Mouse (Mus musculus): ENCODE measurements around the gene Olfr70. TPM values are rescaled to one million over a fixed set of nuclear protein-coding genes. Genes with fewer than 3 reads are reported as not detected.

The Olfr70 gene
- polyA plus RNA-seq, 1 experiment from 2014 or later: not detected

- Histone ChIP-seq H3K36me3 (ENCODE audit: control insufficient read depth, insufficient read depth, low read length) (no peaks in the 10 kb centered on the region), H3K4me3 (ENCODE audit: low read depth, low read length) (peak within 1 kb of the TSS; percentile 69), H3K9me3 (ENCODE audit: control insufficient read depth, low read depth, low read length) (no peaks in the 10 kb centered on the region), H3K4me1 (ENCODE audit: control insufficient read depth, insufficient read depth, low read length) (peaks cover 2% of the 10 kb centered on the region; the same call in 1 of the 2 replicates), H3K27me3 (ENCODE audit: control insufficient read depth, insufficient read depth, low read length) (no peaks in the 10 kb centered on the region), H3K27ac (ENCODE audit: low read length) (peak within 1 kb of the TSS; percentile 79), H3K9ac (replicated peaks; ENCODE audit: low read depth, low read length) (peak within 1 kb of the TSS; percentile 70), H3K4me2 (replicated peaks; ENCODE audit: low read depth, low read length) (peak within 1 kb of the TSS; percentile 75)
- WGBS: 1% methylated on average over 34 of the region's 34 CpGs
- ATAC-seq (ENCODE audit: insufficient number of reproducible peaks, insufficient read depth, low FRiP score, low read depth): peak; percentile 94
Observed at GRCm38 (mm10) chr4:43656339-43657109, 44.1 kb downstream of the Olfr70 start, which contains the start of gene Hint2. TSS of gene Hint2 (minus strand) at chr4:43656466.

DNA sequence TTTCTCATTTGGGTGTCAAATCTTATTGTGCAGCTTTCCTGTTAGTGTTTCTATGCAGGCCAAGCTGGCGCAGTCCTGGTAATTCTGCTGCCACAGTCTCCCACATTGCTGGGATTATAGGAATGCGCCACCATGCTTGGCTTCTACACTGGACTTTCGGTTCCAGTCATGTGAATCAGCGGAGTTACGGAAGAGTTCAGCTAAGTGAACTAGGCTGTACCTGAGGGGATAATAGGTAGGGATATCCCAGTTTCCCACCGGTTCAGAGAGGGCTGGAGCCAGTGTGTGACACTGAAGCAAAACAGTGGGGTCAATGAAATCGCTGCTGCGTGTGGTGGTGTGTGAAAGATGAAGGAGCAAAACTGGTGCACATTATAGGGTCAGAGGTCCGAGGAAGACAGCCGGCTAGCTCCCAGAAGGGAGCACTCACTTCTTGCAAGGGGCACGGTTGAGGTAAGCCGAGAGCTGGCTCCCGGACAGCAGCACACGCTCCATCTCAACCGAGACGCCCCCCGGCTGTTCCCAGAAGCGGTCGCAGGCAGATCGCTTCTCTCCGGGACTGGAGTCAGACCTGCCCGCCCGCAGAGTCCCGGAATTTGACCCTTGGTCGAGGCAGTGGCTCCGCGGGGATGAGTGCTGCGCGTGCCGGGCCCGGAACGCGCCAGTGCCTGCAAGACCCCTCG is 44.8 kb downstream of the Olfr70 start:
- H3K4me1 ChIP-seq (ENCODE audit: control insufficient read depth, insufficient read depth, low read length): peaks cover 2% of the 10 kb centered on the region; the same call in 1 of the 2 replicates
- no peaks in the 10 kb centered on the region for H3K27me3 ChIP-seq (ENCODE audit: control insufficient read depth, insufficient read depth, low read length)
- peak overlapping the region; percentile 79 for H3K27ac ChIP-seq (ENCODE audit: low read length)
- H3K4me3 ChIP-seq (ENCODE audit: low read depth, low read length): peak overlapping the region; percentile 69
- H3K4me2 ChIP-seq (replicated peaks; ENCODE audit: low read depth, low read length): peak overlapping the region; percentile 75
- H3K9ac ChIP-seq (replicated peaks; ENCODE audit: low read depth, low read length): peak overlapping the region; percentile 70
- no peaks in the 10 kb centered on the region for H3K9me3 ChIP-seq (ENCODE audit: control insufficient read depth, low read depth, low read length)
- no peaks in the 10 kb centered on the region for H3K36me3 ChIP-seq (ENCODE audit: control insufficient read depth, insufficient read depth, low read length)
- no peak for ATAC-seq (ENCODE audit: insufficient number of reproducible peaks, insufficient read depth, low FRiP score, low read depth)
- 5% methylated on average over 34 of the region's 34 CpGs for WGBS

DNA sequence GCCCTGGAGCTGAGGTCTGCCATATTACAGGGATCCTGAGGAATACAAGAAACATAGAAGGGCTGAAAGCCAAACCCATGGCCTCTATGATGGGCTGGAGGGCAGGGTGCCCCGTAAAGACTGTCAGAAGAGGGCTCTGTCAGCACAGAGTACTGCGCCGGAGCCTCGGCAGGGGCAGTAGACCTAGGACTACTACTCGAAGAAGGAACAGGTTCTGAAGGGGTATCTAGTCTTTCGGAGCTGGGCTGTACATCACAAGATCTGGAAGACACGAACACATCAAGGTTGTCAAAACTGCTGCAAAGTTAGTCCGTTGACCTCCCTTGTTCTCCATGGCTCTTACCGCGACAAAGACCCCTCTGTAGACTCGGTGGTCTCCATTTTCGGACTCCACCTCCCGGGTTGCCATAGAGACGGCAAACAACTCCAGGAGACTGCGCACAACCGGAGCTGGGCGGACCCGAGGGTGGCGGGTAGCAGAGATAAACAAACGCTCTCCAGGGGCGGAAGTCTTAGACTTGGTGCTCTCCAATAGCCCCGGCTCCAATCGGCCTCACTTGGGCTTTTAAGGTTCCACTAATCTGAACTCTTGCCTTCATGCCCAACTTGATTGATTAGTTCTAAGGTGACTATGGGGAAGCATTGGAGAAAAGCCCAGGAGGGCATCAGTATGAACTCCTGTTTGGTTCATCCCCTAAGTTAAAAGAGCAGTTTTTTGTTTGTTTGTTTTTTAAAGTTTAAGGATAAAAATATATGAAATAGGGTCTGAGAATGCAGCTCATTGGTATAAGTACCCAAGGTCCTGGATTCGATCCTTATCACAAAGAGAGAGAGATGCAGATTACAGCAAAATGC is 47.2 kb downstream of the Olfr70 start, which contains the start of gene Spag8:
Gene Spag8 (minus strand): TSS at position 434 of the 855 bp plus-strand sequence.
- peak within 1 kb of the TSS; percentile 39 for H3K4me2 ChIP-seq (replicated peaks; ENCODE audit: low read depth, low read length)
- H3K9ac ChIP-seq (replicated peaks; ENCODE audit: low read depth, low read length): no peak within 1 kb of the TSS
- peaks cover 9% of the 10 kb centered on the region; the same call in 1 of the 2 replicates for H3K9me3 ChIP-seq (ENCODE audit: control insufficient read depth, low read depth, low read length)
- no peaks in the 10 kb centered on the region for H3K27me3 ChIP-seq (ENCODE audit: control insufficient read depth, insufficient read depth, low read length)
- ATAC-seq (ENCODE audit: insufficient number of reproducible peaks, insufficient read depth, low FRiP score, low read depth): no peak
- H3K4me1 ChIP-seq (ENCODE audit: control insufficient read depth, insufficient read depth, low read length): peaks cover 2% of the 10 kb centered on the region; the same call in 1 of the 2 replicates
- peak within 1 kb of the TSS; percentile 24 for H3K4me3 ChIP-seq (ENCODE audit: low read depth, low read length)
- 13% methylated on average over 24 of the region's 24 CpGs for WGBS
- no peaks in the 10 kb centered on the region for H3K36me3 ChIP-seq (ENCODE audit: control insufficient read depth, insufficient read depth, low read length)
- H3K27ac ChIP-seq (ENCODE audit: low read length): no peak within 1 kb of the TSS

DNA sequence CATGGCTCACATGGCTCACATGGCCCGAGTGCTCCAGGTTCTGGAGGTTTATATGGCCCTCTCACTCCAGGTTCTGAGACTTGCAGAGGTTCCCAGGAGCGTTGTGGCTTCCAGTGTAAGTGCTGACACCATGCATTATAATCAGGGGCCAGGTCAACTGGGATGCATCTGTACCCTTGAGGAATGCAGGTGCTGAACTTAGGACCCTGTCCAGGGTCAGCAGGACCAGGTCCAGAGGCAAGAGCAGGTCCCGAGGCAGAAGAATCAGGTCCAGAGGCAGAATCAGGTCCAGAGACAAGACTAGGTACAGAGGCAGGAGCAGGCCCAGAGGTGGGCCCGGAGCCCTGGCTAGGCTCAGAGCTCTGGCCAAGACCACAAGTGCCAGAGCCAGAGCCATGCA is 47.9 kb downstream of the Olfr70 start:
- Histone ChIP-seq H3K4me3 (ENCODE audit: low read depth, low read length) (no peak overlapping the region), H3K4me1 (ENCODE audit: control insufficient read depth, insufficient read depth, low read length) (peaks cover 2% of the 10 kb centered on the region; the same call in 1 of the 2 replicates), H3K9ac (replicated peaks; ENCODE audit: low read depth, low read length) (no peak overlapping the region), H3K9me3 (ENCODE audit: control insufficient read depth, low read depth, low read length) (peaks cover 9% of the 10 kb centered on the region; the same call in 1 of the 2 replicates), H3K4me2 (replicated peaks; ENCODE audit: low read depth, low read length) (peak overlapping the region; percentile 39; the same call in 1 of the 2 replicates), H3K27ac (ENCODE audit: low read length) (no peak overlapping the region), H3K36me3 (ENCODE audit: control insufficient read depth, insufficient read depth, low read length) (no peaks in the 10 kb centered on the region), H3K27me3 (ENCODE audit: control insufficient read depth, insufficient read depth, low read length) (no peaks in the 10 kb centered on the region)
- WGBS: 92% methylated on average over 4 of the region's 4 CpGs
- no peak for ATAC-seq (ENCODE audit: insufficient number of reproducible peaks, insufficient read depth, low FRiP score, low read depth)

DNA sequence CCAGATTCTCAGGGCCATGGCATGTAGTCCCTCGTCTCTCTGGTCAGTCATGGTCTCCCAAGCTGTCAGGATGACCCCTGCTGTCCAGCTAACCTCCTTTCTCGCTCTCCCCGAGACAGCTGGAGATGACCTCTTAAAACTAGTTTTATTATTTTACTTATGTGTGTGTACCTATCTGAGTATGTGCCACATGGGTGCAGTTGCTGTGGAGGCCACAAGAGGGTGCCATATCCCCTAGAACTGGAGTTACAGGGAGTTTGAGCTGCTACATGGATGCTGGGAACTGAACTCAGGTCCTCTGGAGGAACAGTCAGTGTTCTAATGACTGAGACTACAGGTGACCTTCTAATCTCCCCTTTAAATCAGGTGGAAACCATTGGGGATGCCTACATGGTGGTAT is 50.8 kb downstream of the Olfr70 start:
- H3K4me1 ChIP-seq (ENCODE audit: control insufficient read depth, insufficient read depth, low read length): 0 out of 2 replicates have a peak, but pooled peaks cover 2% of the 10 kb centered on the region
- no peak overlapping the region for H3K27ac ChIP-seq (ENCODE audit: low read length)
- 94% methylated on average over 3 of the region's 3 CpGs for WGBS
- no peak overlapping the region for H3K4me3 ChIP-seq (ENCODE audit: low read depth, low read length)
- H3K9me3 ChIP-seq (ENCODE audit: control insufficient read depth, low read depth, low read length): peaks cover 9% of the 10 kb centered on the region; the same call in 1 of the 2 replicates
- H3K36me3 ChIP-seq (ENCODE audit: control insufficient read depth, insufficient read depth, low read length): peaks cover 4% of the 10 kb centered on the region; the same call in 1 of the 2 replicates
- no peaks in the 10 kb centered on the region for H3K27me3 ChIP-seq (ENCODE audit: control insufficient read depth, insufficient read depth, low read length)
- H3K9ac ChIP-seq (replicated peaks; ENCODE audit: low read depth, low read length): no peak overlapping the region
- no peak overlapping the region for H3K4me2 ChIP-seq (replicated peaks; ENCODE audit: low read depth, low read length)
- no peak for ATAC-seq (ENCODE audit: insufficient number of reproducible peaks, insufficient read depth, low FRiP score, low read depth)

Other genes with a start within 250 kb of the Olfr70 start
- gene Cd72, start 246.2 kb downstream of the Olfr70 start, polyA plus RNA-seq (2014; fragmentation: Nextera tagmentation; extraction: Ambion mirVana): 5.5 and 5.6 TPM in 2 replicates
- gene Sit1, start 217.1 kb downstream of the Olfr70 start, polyA plus RNA-seq (2014; fragmentation: Nextera tagmentation; extraction: Ambion mirVana): not detected in 2 replicates
- gene Ccdc107, start 207.9 kb downstream of the Olfr70 start, polyA plus RNA-seq (2014; fragmentation: Nextera tagmentation; extraction: Ambion mirVana): 130 and 132 TPM in 2 replicates
- gene Arhgef39, start 201.1 kb downstream of the Olfr70 start, polyA plus RNA-seq (2014; fragmentation: Nextera tagmentation; extraction: Ambion mirVana): 43.5 and 46.8 TPM in 2 replicates
- 2.8 and 5.8 TPM in 2 replicates for gene Car9, start 193.8 kb downstream of the Olfr70 start, polyA plus RNA-seq (2014; fragmentation: Nextera tagmentation; extraction: Ambion mirVana)
- 790 and 843 TPM in 2 replicates for gene Tpm2, start 177.0 kb downstream of the Olfr70 start, polyA plus RNA-seq (2014; fragmentation: Nextera tagmentation; extraction: Ambion mirVana)
- 56.2 and 69.8 TPM in 2 replicates for gene Creb3, start 138.5 kb downstream of the Olfr70 start, polyA plus RNA-seq (2014; fragmentation: Nextera tagmentation; extraction: Ambion mirVana)
- 83.7 and 98.5 TPM in 2 replicates for gene Tln1, start 138.1 kb downstream of the Olfr70 start, polyA plus RNA-seq (2014; fragmentation: Nextera tagmentation; extraction: Ambion mirVana)
- gene Rgp1, start 122.1 kb downstream of the Olfr70 start, polyA plus RNA-seq (2014; fragmentation: Nextera tagmentation; extraction: Ambion mirVana): 41.0 and 44.5 TPM in 2 replicates
- gene Gba2, start 121.9 kb downstream of the Olfr70 start, polyA plus RNA-seq (2014; fragmentation: Nextera tagmentation; extraction: Ambion mirVana): 13.8 and 14.4 TPM in 2 replicates
- 0.91 and 1.0 TPM in 2 replicates for gene Msmp, start 116.3 kb downstream of the Olfr70 start, polyA plus RNA-seq (2014; fragmentation: Nextera tagmentation; extraction: Ambion mirVana)
- 13.3 and 17.3 TPM in 2 replicates for gene Npr2, start 68.9 kb downstream of the Olfr70 start, polyA plus RNA-seq (2014; fragmentation: Nextera tagmentation; extraction: Ambion mirVana)
- gene Spag8, start 47.2 kb downstream of the Olfr70 start, polyA plus RNA-seq (2014; fragmentation: Nextera tagmentation; extraction: Ambion mirVana): 0.70 and 1.7 TPM in 2 replicates
- 103 and 112 TPM in 2 replicates for gene Hint2, start 44.3 kb downstream of the Olfr70 start, polyA plus RNA-seq (2014; fragmentation: Nextera tagmentation; extraction: Ambion mirVana)
- gene Tmem8b, start 31.8 kb downstream of the Olfr70 start, polyA plus RNA-seq (2014; fragmentation: Nextera tagmentation; extraction: Ambion mirVana): 4.5 and 5.6 TPM in 2 replicates
- gene Fam221b, start 31.7 kb downstream of the Olfr70 start, polyA plus RNA-seq (2014; fragmentation: Nextera tagmentation; extraction: Ambion mirVana): 3.7 and 4.2 TPM in 2 replicates
- gene Olfr71, start 9.4 kb upstream of the Olfr70 start, polyA plus RNA-seq (2014; fragmentation: Nextera tagmentation; extraction: Ambion mirVana): 0.09 TPM in 1 of 2 replicates, not detected in the other
- gene Hrct1, start 26.4 kb upstream of the Olfr70 start, polyA plus RNA-seq (2014; fragmentation: Nextera tagmentation; extraction: Ambion mirVana): 0.46 and 0.78 TPM in 2 replicates
- gene Spaar, start 29.2 kb upstream of the Olfr70 start, polyA plus RNA-seq (2014; fragmentation: Nextera tagmentation; extraction: Ambion mirVana): 0.10 TPM in 1 of 2 replicates, not detected in the other
- not detected in 2 replicates for gene Olfr159, start 70.2 kb upstream of the Olfr70 start, polyA plus RNA-seq (2014; fragmentation: Nextera tagmentation; extraction: Ambion mirVana)
- gene Olfr156, start 123.1 kb upstream of the Olfr70 start, polyA plus RNA-seq (2014; fragmentation: Nextera tagmentation; extraction: Ambion mirVana): not detected in 2 replicates
- gene Olfr157, start 139.4 kb upstream of the Olfr70 start, polyA plus RNA-seq (2014; fragmentation: Nextera tagmentation; extraction: Ambion mirVana): not detected in 2 replicates
- not detected in 2 replicates for gene Olfr155, start 150.8 kb upstream of the Olfr70 start, polyA plus RNA-seq (2014; fragmentation: Nextera tagmentation; extraction: Ambion mirVana)
- 36.0 and 38.8 TPM in 2 replicates for gene Reck, start 174.7 kb upstream of the Olfr70 start, polyA plus RNA-seq (2014; fragmentation: Nextera tagmentation; extraction: Ambion mirVana)

Data from stomach, embryonic 14.5 days (tissue).